Mouse (Mus musculus) C2C12 (cell line): ENCODE data around the gene Osgep.

ENCODE experiments used
- CTCF ChIP-seq: IDR thresholded peaks from one replicate; pipeline ENCODE4 v1.5.1; 2011; ENCODE audit not compliant: control insufficient read depth, insufficient read depth, insufficient read length
- MAX ChIP-seq: IDR thresholded peaks from one replicate; pipeline ENCODE4 v1.6.1; 2011; ENCODE audit warnings: mild to moderate bottlenecking, control low read depth
- MYOG ChIP-seq: IDR thresholded peaks from one replicate; pipeline ENCODE4 v1.6.1; 2011; ENCODE audit not compliant: control insufficient read depth, insufficient read length; ENCODE audit errors: extremely low read depth
- USF1 ChIP-seq: IDR thresholded peaks from one replicate; pipeline ENCODE4 v1.6.1; 2011; ENCODE audit warnings: low read depth, mild to moderate bottlenecking, control low read depth, moderate library complexity

DNA sequence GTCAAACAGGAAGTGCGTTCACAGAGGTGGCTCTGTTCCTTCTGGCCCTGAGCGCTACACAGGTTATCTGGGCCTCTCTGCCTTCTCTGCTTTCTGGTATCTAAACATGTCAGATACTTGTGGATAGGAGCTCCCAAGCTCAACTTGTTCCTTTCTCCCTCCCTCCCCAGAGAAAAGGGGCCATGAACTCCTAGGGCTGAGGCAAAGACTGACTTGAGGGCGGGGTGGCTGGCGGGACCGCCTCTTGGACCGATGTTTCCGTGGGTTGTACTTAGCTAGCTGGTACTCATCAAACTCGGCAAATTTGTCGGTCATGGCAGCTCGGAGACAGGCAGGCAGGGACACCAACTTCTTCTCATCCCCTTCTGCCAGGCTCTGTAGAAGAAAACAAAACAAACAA, 62.1 kb downstream of the Osgep start:
- TF ChIP-seq MAX: no peak
- no peak for TF ChIP-seq CTCF
- TF ChIP-seq USF1: no peak
- TF ChIP-seq MYOG: no peak
